Mouse (Mus musculus): Measurements from ENCODE around the gene Sox9.

GRCm38 (mm10) chr11:112821536-112821935 lies 39.5 kb downstream of the Sox9 start:
- no peak for TF ChIP-seq CTCF (IDR thresholded peaks at IDR 0.05; ENCODE audit: insufficient read depth, low read depth, low read length)
- TF ChIP-seq POLR2A (IDR thresholded peaks at IDR 0.05; ENCODE audit: insufficient read depth, low read depth, low read length) = no peak
